Mouse (Mus musculus) midbrain, embryonic 10.5 days (tissue): ENCODE measurements around the gene Hadha. TPM values are rescaled to one million over a fixed set of nuclear protein-coding genes. Genes with fewer than 3 reads are reported as not detected.
A peak's percentile ranks its signal among the peaks of the same experiment; 100 is the strongest.

Experiments
- DNase-seq: peaks from one replicate; pipeline ENCODE4 v3.0.0-alpha.2; 2017; ENCODE audit warnings: low spot score
- H3K27ac ChIP-seq: fragments of 300-500 bp; sonication (generic); replicated peaks from 2 replicates; pipeline ENCODE4 v1.5.1; 2016; ENCODE audit warnings: mild to moderate bottlenecking
- H3K27me3 ChIP-seq: fragments of 300-500 bp; sonication (generic); 2 replicates; pipeline ENCODE4 v1.6.1; 2016; ENCODE audit warnings: low read depth, mild to moderate bottlenecking; ENCODE audit not compliant: poor library complexity, severe bottlenecking
- H3K36me3 ChIP-seq: fragments of 300-500 bp; sonication (generic); 2 replicates; pipeline ENCODE4 v1.6.1; 2016; ENCODE audit warnings: mild to moderate bottlenecking, moderate library complexity
- H3K4me1 ChIP-seq: fragments of 300-500 bp; sonication (generic); 2 replicates; pipeline ENCODE4 v1.6.1; 2016
- H3K4me3 ChIP-seq: fragments of 300-500 bp; sonication (generic); 2 replicates; pipeline ENCODE4 v1.5.1; 2016; ENCODE audit warnings: mild to moderate bottlenecking, moderate library complexity
- H3K9me3 ChIP-seq: fragments of 300-500 bp; sonication (generic); replicated peaks from 2 replicates; pipeline ENCODE4 v1.6.1; 2016; ENCODE audit warnings: mild to moderate bottlenecking
- WGBS: fragments of 180-500 bp; shearing (Covaris S2); methylation state at CpG from one replicate; pipeline ENCODE4 v1.1.7; 2016; 5-methylcytosine and 5-hydroxymethylcytosine counted together
- polyA plus RNA-seq: library from polyadenylated mRNA; unstranded; fragments of >200 nt; fragmentation: Nextera tagmentation; extraction: Ambion mirVana; gene quantifications from 2 replicates; pipeline ENCODE4 v1.2.1, GENCODE M21; 2016

The Hadha gene
- polyA plus RNA-seq, 1 experiment from 2014 or later = 101 TPM

DNA sequence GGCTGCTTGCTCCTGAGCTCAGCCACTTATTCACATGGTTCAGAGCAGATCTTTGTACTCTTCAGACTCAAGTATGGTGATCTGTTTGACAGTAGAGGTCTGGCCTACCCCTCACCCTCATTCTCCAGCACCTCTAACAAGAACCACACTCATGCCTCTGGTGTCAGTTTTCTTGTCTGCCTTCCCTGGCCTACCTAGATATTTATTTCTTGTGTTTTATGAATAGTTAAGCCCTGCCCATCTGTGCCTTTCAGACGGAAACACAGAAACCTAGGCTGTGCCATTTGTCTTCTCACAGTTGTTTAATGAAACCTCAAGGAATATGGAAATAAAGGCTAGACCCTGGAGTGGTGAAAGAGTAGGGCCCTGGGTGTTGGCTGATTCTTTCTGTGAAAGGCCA is 36.9 kb downstream of the Hadha start:
- no peak overlapping the region for H3K4me3 ChIP-seq
- 95% methylated on average over 1 of the region's 1 CpGs for WGBS
- no peaks in the 10 kb centered on the region for H3K9me3 ChIP-seq
- peaks cover 19% of the 10 kb centered on the region for H3K4me1 ChIP-seq
- no peak overlapping the region for H3K27ac ChIP-seq
- no peak for DNase-seq
- peaks cover 79% of the 10 kb centered on the region for H3K36me3 ChIP-seq
- peaks cover 40% of the 10 kb centered on the region for H3K27me3 ChIP-seq

DNA sequence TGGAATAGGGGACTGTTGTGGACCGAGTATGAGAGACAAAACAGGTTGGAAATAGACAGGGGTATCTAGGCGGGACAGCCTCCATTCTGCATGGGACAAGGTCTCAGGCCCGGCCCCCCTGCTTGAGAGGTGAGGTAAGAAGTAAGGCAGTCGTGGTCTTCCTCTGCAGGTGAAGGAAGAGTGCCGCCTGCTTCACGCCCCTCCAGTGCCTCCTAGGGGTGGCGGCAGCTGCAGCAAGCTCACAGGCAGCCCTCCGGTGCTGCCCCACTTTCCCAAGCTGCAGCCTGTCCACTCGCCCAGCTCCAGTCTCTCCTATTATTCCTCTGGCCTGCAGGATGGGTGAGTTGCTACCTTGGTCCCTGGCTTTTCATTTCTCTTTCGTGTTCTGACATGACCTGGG is 39.2 kb downstream of the Hadha start:
- Histone ChIP-seq H3K4me1 (peaks cover 34% of the 10 kb centered on the region), H3K9me3 (no peaks in the 10 kb centered on the region), H3K27me3 (peaks cover 57% of the 10 kb centered on the region), H3K36me3 (peaks cover 60% of the 10 kb centered on the region), H3K27ac (no peak overlapping the region), H3K4me3 (no peak overlapping the region)
- DNase-seq = no peak
- WGBS = 36% methylated on average over 10 of the region's 10 CpGs

DNA sequence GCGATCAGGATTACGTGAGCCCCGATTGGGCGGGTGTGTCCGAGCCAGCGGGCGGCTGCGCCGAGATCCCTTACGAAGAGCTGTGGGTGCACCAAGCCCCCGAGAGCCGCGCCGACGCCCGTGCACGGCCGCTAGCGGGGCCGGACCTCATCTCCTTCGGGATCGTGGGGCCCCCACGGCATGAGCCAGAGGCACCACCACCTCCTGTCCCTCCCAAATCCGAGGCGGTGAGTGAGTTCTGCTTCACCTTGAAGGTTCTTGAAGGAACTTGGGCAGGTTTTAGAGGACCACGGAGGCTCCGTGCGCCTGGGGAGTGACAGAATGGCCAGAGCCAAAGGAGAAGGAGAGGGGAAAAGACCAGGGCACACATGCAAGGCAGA is 40.2 kb downstream of the Hadha start:
- H3K4me1 ChIP-seq = peaks cover 44% of the 10 kb centered on the region
- H3K36me3 ChIP-seq = peaks cover 51% of the 10 kb centered on the region
- no peaks in the 10 kb centered on the region for H3K9me3 ChIP-seq
- peak overlapping the region; percentile 64 for H3K4me3 ChIP-seq
- peaks cover 60% of the 10 kb centered on the region for H3K27me3 ChIP-seq
- 4% methylated on average over 28 of the region's 28 CpGs for WGBS
- peak overlapping the region; percentile 81; the same call in 1 of the 2 replicates for H3K27ac ChIP-seq
- no peak for DNase-seq

DNA sequence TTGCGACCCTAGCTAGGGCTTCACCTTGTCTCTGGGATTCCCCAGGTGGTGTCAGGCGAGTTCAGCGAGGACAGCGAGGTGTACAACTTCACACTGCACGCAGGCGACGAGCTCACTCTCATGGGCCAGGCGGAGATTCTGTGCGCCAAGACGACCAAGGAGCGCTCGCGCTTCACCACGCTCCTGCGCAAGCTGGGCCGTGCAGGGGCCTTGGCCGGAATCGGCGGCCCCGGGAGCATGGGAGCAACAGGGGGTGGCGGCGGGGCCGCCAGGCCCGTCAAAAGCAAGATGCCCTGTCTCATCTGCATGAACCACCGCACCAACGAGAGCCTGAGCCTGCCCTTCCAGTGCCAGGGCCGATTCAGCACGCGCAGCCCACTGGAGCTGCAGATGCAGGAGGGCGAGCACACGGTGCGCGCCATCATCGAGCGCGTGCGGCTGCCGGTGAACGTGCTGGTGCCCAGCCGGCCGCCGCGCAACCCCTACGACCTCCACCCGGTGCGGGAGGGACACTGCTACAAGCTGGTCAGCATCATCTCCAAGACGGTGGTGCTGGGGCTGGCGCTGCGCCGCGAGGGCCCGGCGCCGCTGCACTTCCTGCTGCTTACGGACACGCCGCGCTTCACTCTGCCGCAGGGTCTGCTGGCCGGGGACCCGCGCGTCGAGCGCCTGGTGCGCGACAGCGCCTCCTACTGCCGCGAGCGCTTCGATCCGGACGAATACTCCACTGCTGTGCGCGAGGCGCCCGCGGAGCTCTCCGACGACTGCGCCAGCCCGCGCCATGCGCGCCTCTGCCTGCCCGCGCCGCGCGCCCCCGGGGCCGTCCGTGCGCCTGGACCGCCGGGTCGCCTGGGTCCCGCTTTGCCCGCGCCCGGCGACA is 40.8 kb downstream of the Hadha start:
- peak; percentile 85 for DNase-seq
- 1% methylated on average over 103 of the region's 103 CpGs for WGBS
- H3K4me1 ChIP-seq = peaks cover 50% of the 10 kb centered on the region
- H3K9me3 ChIP-seq = no peaks in the 10 kb centered on the region
- H3K27ac ChIP-seq = peak overlapping the region; percentile 81
- peak overlapping the region; percentile 64 for H3K4me3 ChIP-seq
- peaks cover 67% of the 10 kb centered on the region for H3K27me3 ChIP-seq
- peaks cover 44% of the 10 kb centered on the region for H3K36me3 ChIP-seq

DNA sequence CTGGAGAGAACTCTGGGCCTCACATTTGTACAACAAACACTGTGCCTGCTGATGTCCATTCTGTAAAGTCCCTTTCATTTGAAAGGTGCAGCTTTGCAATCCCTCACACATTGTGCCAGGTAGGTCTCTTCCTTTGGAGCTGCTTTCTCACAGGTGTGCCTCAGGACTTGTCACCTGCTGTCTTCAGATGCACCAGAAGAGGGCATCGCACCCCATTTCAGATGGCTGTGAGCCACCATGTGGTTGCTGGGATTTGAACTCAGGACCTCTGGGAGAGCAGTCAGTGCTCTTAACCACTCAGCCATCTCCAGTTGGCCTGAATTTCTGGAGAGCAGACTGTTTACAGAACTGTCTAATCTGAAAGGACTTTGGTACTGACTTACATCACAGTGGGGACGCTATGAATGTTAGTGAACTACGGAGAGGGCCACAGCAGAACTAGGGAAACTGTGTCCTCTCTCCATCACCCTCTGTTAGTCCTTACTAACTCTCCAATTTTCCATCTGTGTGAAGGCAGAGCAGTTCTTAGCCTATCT is 42.4 kb downstream of the Hadha start:
- Histone ChIP-seq H3K9me3 (no peaks in the 10 kb centered on the region), H3K36me3 (peaks cover 29% of the 10 kb centered on the region), H3K4me3 (no peak overlapping the region), H3K27me3 (peaks cover 82% of the 10 kb centered on the region), H3K27ac (no peak overlapping the region), H3K4me1 (peaks cover 65% of the 10 kb centered on the region)
- 81% methylated on average over 3 of the region's 3 CpGs for WGBS
- no peak for DNase-seq

DNA sequence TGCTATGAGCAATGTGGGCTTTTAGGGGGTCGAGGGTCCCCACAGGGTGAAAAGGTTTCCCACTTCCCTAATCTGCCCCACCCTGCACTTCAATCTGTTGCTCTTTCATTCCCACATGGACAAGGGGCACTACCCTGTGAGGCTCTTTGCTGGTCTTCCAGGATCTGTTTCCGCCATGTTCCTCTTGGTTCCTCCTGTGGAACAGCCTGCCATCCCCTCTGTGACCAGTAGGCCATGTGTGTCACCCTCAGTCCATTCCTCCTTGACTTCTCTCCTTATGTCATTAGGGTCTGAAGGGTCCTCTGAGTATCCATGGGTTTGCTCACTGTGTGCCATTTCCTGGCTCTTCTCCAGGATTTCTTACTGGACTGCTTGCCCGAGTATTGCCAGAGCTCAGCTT is 43.2 kb downstream of the Hadha start:
- WGBS = 69% methylated on average over 3 of the region's 3 CpGs
- peak overlapping the region; percentile 86 for H3K27ac ChIP-seq
- H3K4me3 ChIP-seq = peak overlapping the region; percentile 46
- H3K36me3 ChIP-seq = peaks cover 21% of the 10 kb centered on the region
- H3K27me3 ChIP-seq = peaks cover 86% of the 10 kb centered on the region
- DNase-seq = no peak
- H3K4me1 ChIP-seq = peaks cover 73% of the 10 kb centered on the region
- no peaks in the 10 kb centered on the region for H3K9me3 ChIP-seq

DNA sequence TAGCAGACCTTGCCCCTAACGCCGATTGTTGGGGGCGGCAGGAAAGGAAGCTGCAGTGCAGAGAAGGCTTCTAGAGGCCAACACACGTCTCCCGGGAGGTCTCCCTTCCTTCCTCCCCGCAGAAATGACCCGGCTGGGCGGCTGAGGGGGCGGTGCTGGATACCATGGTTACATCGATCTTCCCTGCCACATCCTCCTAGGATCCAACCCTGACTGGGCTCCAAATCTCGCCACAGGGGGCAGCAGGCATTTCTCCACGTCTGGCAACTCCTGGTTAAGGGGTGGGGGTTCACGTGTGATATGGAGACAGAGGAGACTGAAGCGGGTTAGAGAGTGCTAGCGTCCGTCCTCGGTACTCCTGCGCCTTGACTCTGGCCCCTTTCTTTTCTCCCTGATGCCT is 43.8 kb downstream of the Hadha start:
- Histone ChIP-seq H3K9me3 (no peaks in the 10 kb centered on the region), H3K27ac (peak overlapping the region; percentile 86), H3K4me1 (peaks cover 80% of the 10 kb centered on the region), H3K4me3 (peak overlapping the region; percentile 46), H3K36me3 (peaks cover 14% of the 10 kb centered on the region), H3K27me3 (peaks cover 86% of the 10 kb centered on the region)
- WGBS = 1% methylated on average over 18 of the region's 18 CpGs
- peak; percentile 87 for DNase-seq

DNA sequence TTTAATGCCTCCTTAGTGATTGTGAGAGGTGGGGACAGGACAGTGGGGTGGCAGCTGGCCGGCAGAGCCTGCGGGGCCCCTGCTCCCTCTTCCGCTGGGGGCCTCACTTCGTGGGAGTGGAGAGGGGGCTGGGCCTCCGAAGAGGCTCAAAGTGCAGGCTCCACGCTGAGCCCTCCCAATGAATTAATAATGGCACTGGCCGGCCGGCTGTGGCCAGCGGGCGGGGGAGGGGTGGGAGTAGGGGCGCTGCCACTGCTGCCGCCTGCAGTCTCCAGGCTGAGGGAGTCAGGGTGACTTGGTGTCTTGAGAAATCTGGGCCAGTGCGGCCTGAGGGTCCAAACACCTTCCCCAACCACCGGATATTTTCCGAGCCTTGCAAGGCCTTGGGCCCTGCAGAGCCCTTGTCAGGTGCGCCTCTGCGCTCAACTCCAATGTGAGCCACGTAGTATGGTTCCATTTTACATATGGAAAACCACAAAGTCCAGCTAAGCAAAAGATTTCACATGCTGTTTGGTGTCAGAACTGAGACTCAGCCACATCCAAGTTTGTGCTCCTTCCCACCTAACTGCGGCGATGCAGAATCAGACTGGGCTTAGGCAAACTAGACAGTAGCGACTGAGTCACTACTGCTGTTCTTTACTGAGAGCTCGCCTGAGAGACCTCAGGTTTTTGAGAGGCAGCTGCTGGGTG is 44.4 kb downstream of the Hadha start:
- Histone ChIP-seq H3K27ac (peak overlapping the region; percentile 86), H3K4me1 (peaks cover 86% of the 10 kb centered on the region), H3K9me3 (no peaks in the 10 kb centered on the region), H3K4me3 (peak overlapping the region; percentile 46), H3K36me3 (0 out of 2 replicates have a peak, but pooled peaks cover 8% of the 10 kb centered on the region), H3K27me3 (peaks cover 86% of the 10 kb centered on the region)
- WGBS = 1% methylated on average over 22 of the region's 22 CpGs
- peak; percentile 73 for DNase-seq

DNA sequence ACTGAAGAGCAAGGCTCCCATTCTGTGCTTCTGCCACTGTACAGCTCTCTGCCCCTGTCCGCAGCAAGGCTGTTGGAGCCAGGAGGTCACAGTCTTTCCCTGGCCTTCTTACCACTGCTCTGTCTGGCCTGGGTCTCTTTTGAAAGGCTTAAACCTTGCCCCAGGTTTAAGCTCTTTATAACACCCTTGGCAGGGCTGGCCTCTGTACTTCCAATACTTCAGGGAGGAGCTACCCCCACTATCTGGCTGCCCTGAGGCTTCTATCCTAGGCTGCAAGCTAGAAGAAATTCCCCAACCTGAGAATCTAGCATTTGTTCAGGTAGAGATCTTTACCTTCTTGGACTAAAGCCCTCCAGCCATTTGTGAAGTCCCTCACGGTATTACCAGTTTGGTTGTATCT is 45.1 kb downstream of the Hadha start:
- Histone ChIP-seq H3K4me3 (peak overlapping the region; percentile 46), H3K27me3 (peaks cover 86% of the 10 kb centered on the region), H3K27ac (peak overlapping the region; percentile 86), H3K36me3 (0 out of 2 replicates have a peak, but pooled peaks cover 8% of the 10 kb centered on the region), H3K9me3 (no peaks in the 10 kb centered on the region), H3K4me1 (peaks cover 92% of the 10 kb centered on the region)
- 13% methylated on average over 2 of the region's 2 CpGs for WGBS
- peak; percentile 32 for DNase-seq

DNA sequence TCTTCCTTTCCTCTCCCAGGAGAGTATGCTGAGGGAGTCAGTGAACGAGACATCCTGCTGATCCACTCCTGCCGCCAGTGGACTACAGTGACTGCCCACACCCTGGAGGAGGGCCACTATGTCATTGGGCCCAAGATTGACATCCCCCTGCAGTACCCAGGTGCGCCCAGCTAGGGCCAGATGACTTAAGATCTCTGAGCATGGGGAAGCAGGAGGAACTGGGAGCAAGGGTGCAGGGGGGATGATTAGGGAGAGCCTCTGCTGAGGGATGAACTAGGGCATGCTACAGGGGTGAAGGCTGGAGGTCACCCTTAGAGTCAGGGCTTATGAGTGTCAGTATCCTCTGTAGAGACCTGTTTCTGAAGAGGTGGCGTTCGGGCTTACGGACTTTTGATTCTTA is 46.7 kb downstream of the Hadha start:
- peaks cover 79% of the 10 kb centered on the region for H3K4me1 ChIP-seq
- DNase-seq = no peak
- H3K27me3 ChIP-seq = peaks cover 82% of the 10 kb centered on the region
- H3K27ac ChIP-seq = peak overlapping the region; percentile 89
- peak overlapping the region; percentile 71 for H3K4me3 ChIP-seq
- no peaks in the 10 kb centered on the region for H3K9me3 ChIP-seq
- 53% methylated on average over 6 of the region's 6 CpGs for WGBS
- 0 out of 2 replicates have a peak, but pooled peaks cover 6% of the 10 kb centered on the region for H3K36me3 ChIP-seq

DNA sequence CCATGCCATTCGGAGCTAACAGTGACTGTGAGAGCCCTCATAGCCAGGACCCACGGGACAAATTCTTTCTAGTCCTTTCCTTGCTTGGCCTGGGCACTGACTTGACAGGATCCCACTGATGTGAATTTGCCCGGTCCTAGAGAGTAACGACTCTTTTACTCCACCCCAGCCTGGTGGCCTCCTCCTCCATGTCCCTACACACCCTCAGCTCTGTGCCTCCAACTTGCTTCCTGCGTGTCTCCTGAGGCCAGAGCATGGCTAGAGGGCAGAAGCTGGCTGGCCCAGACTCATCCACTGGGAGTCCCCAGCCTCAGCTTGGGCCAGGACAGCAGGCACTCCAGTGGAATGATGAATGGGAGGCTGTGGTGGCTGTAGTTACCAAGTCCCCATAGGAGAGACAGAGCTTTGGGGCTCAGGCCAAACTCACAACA is 47.3 kb downstream of the Hadha start:
- Histone ChIP-seq H3K9me3 (no peaks in the 10 kb centered on the region), H3K27ac (peak overlapping the region; percentile 89), H3K36me3 (0 out of 2 replicates have a peak, but pooled peaks cover 3% of the 10 kb centered on the region), H3K4me1 (peaks cover 76% of the 10 kb centered on the region), H3K27me3 (peaks cover 77% of the 10 kb centered on the region), H3K4me3 (peak overlapping the region; percentile 71)
- DNase-seq = peak; percentile 55
- WGBS = 2% methylated on average over 5 of the region's 5 CpGs

DNA sequence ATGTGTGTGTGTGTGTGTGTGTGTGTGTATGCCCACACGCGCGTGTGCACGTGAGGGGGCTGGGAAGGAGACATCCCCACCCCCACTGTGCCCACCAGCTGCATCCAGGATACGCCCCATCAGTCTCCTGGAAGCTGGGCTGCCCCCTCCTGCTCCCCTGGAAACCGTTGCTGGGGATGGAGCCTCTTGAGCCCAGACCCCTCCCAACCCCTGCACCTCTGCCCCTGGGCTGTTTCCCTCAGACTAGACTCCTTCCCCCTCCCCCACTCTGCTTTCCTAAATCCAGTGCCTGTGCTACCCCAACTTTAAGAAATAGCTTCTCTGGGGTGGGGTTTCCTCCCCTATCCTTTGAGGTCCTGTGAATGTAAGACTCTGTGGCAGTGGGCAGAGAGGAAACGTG is 47.8 kb downstream of the Hadha start:
- H3K27ac ChIP-seq = peak overlapping the region; percentile 89
- peak overlapping the region; percentile 71 for H3K4me3 ChIP-seq
- peaks cover 76% of the 10 kb centered on the region for H3K4me1 ChIP-seq
- under 1% methylated on average over 7 of the region's 7 CpGs for WGBS
- H3K36me3 ChIP-seq = no peaks in the 10 kb centered on the region
- peak; percentile 82 for DNase-seq
- H3K27me3 ChIP-seq = peaks cover 73% of the 10 kb centered on the region
- no peaks in the 10 kb centered on the region for H3K9me3 ChIP-seq
